Mouse (Mus musculus) thymus, adult 2 months (tissue): ENCODE data around the gene Bcl11b. TPM values are rescaled to one million over a fixed set of nuclear protein-coding genes. Genes with fewer than 3 reads are reported as not detected.

Experiments
- DNase-seq: peaks from one replicate; pipeline ENCODE4 v3.0.0; 2021
- H3K27ac ChIP-seq: fragments of 200-500 bp; 2 replicates; pipeline ENCODE4 v1.5.1; 2012; ENCODE audit warnings: low read length, control low read depth; ENCODE audit not compliant: control insufficient read depth, insufficient read depth
- H3K27me3 ChIP-seq: fragments of 200-500 bp; 2 replicates; pipeline ENCODE4 v1.6.1; 2012; ENCODE audit warnings: mild to moderate bottlenecking, low read length, moderate library complexity, mixed read lengths; ENCODE audit not compliant: control insufficient read depth, insufficient read depth
- H3K36me3 ChIP-seq: fragments of 200-500 bp; 2 replicates; pipeline ENCODE4 v1.6.1; 2012; ENCODE audit warnings: mild to moderate bottlenecking, low read length, moderate library complexity; ENCODE audit not compliant: control insufficient read depth, insufficient read depth
- H3K4me1 ChIP-seq: fragments of 200-500 bp; replicated peaks from 2 replicates; pipeline ENCODE4 v1.6.1; 2012; ENCODE audit warnings: low read length; ENCODE audit not compliant: control insufficient read depth, insufficient read depth
- H3K4me3 ChIP-seq: fragments of 200-500 bp; 2 replicates; pipeline ENCODE4 v1.5.1; 2012; ENCODE audit warnings: mild to moderate bottlenecking, low read length, control low read depth, moderate library complexity; ENCODE audit not compliant: control insufficient read depth, insufficient read depth
- CTCF ChIP-seq: fragments of 200-500 bp; IDR thresholded peaks from 2 replicates; pipeline ENCODE4 v1.5.1; 2012; ENCODE audit warnings: mild to moderate bottlenecking, control low read depth, low read length, moderate library complexity, borderline replicate concordance; ENCODE audit not compliant: control insufficient read depth, poor library complexity, insufficient read depth; ENCODE audit errors: extremely low read depth
- POLR2A ChIP-seq: fragments of 200-500 bp; IDR thresholded peaks from 2 replicates; pipeline ENCODE4 v1.6.1; 2012; ENCODE audit warnings: mild to moderate bottlenecking, low read length, control low read depth, moderate library complexity; ENCODE audit not compliant: control insufficient read depth, poor library complexity, insufficient read depth; ENCODE audit errors: extremely low read depth
- WGBS: fragments of 180-500 bp; shearing (Covaris S2); methylation state at CpG from one replicate; pipeline ENCODE4 v1.1.7; 2018; 5-methylcytosine and 5-hydroxymethylcytosine counted together
- polyA plus RNA-seq: library from polyadenylated mRNA; depleted of rRNA; stranded (reverse); fragments of >200 nt; gene quantifications from 2 replicates; pipeline ENCODE4 v1.2.3, GENCODE M21; 2012

Gene Bcl11b
- polyA plus RNA-seq, 1 experiment = 346 TPM

GRCm38 (mm10) chr12:107903949-107904348 lies 99.5 kb downstream of the Bcl11b start:
- peaks cover 4% of the 10 kb centered on the region for H3K4me1 ChIP-seq
- no peak for DNase-seq
- H3K36me3 ChIP-seq = no peaks in the 10 kb centered on the region
- no peak overlapping the region for H3K27ac ChIP-seq
- TF ChIP-seq CTCF (no peak), POLR2A (no peak)
- H3K4me3 ChIP-seq = no peak overlapping the region
- no peaks in the 10 kb centered on the region for H3K27me3 ChIP-seq
- 65% methylated on average over 9 of the region's 9 CpGs for WGBS

GRCm38 (mm10) chr12:107891449-107891848 lies 112.0 kb downstream of the Bcl11b start:
- no peak overlapping the region for H3K27ac ChIP-seq
- DNase-seq = no peak
- no peak for TF ChIP-seq CTCF
- TF ChIP-seq POLR2A = no peak
- H3K36me3 ChIP-seq = no peaks in the 10 kb centered on the region
- 93% methylated on average over 3 of the region's 3 CpGs for WGBS
- no peak overlapping the region for H3K4me3 ChIP-seq
- no peaks in the 10 kb centered on the region for H3K27me3 ChIP-seq
- peaks cover 21% of the 10 kb centered on the region for H3K4me1 ChIP-seq

GRCm38 (mm10) chr12:107890326-107890725 lies 113.1 kb downstream of the Bcl11b start:
- 89% methylated on average over 7 of the region's 7 CpGs for WGBS
- H3K27ac ChIP-seq = no peak overlapping the region

GRCm38 (mm10) chr12:107889841-107890240 lies 113.6 kb downstream of the Bcl11b start:
- Histone ChIP-seq H3K27me3 (no peaks in the 10 kb centered on the region), H3K36me3 (no peaks in the 10 kb centered on the region), H3K4me1 (peaks cover 26% of the 10 kb centered on the region), H3K4me3 (no peak overlapping the region), H3K27ac (no peak overlapping the region)
- DNase-seq = no peak
- 87% methylated on average over 10 of the region's 10 CpGs for WGBS
- no peak for TF ChIP-seq CTCF
- no peak for TF ChIP-seq POLR2A

More at GRCm38 (mm10) chr12:107890326-107890725, 113.1 kb downstream of the Bcl11b start:
- H3K4me1 ChIP-seq = peaks cover 26% of the 10 kb centered on the region
- no peak overlapping the region for H3K4me3 ChIP-seq
- H3K36me3 ChIP-seq = no peaks in the 10 kb centered on the region
- TF ChIP-seq CTCF = no peak
- no peak for TF ChIP-seq POLR2A
- no peaks in the 10 kb centered on the region for H3K27me3 ChIP-seq
- no peak for DNase-seq

- Histone ChIP-seq H3K4me1 (peaks cover 34% of the 10 kb centered on the region), H3K27me3 (no peaks in the 10 kb centered on the region), H3K4me3 (no peak overlapping the region), H3K36me3 (no peaks in the 10 kb centered on the region), H3K27ac (no peak overlapping the region)
- TF ChIP-seq POLR2A (no peak), CTCF (no peak)
- WGBS = 67% methylated on average over 5 of the region's 5 CpGs
- no peak for DNase-seq
Measured at GRCm38 (mm10) chr12:107888646-107889045, 114.8 kb downstream of the Bcl11b start.

GRCm38 (mm10) chr12:107888049-107888448 lies 115.4 kb downstream of the Bcl11b start:
- Histone ChIP-seq H3K36me3 (no peaks in the 10 kb centered on the region), H3K27ac (no peak overlapping the region), H3K4me1 (peaks cover 34% of the 10 kb centered on the region), H3K4me3 (no peak overlapping the region), H3K27me3 (no peaks in the 10 kb centered on the region)
- DNase-seq = no peak
- WGBS = 98% methylated on average over 5 of the region's 5 CpGs
- no peak for TF ChIP-seq CTCF
- TF ChIP-seq POLR2A = no peak

GRCm38 (mm10) chr12:107887621-107888020 lies 115.8 kb downstream of the Bcl11b start:
- Histone ChIP-seq H3K4me1 (peaks cover 34% of the 10 kb centered on the region), H3K36me3 (no peaks in the 10 kb centered on the region), H3K27ac (no peak overlapping the region), H3K4me3 (no peak overlapping the region), H3K27me3 (no peaks in the 10 kb centered on the region)
- DNase-seq = no peak
- WGBS = 89% methylated on average over 6 of the region's 6 CpGs
- TF ChIP-seq CTCF (no peak), POLR2A (no peak)
